Mouse (Mus musculus) liver, embryonic 12.5 days (tissue): ENCODE results near the gene Adora2a. TPM values are rescaled to one million over a fixed set of nuclear protein-coding genes. Genes with fewer than 3 reads are reported as not detected.

Experiments used
- ATAC-seq: fragments of 200-750 bp; cut with Nextera tagmentation; 2 replicates; pipeline ENCODE4 v1.8.0; 2017; ENCODE audit warnings: moderate number of reproducible peaks, mild to moderate bottlenecking, moderate library complexity
- H3K27ac ChIP-seq: fragments of 300-500 bp; sonication (generic); 2 replicates; pipeline ENCODE4 v1.5.1; 2016; ENCODE audit warnings: mild to moderate bottlenecking
- H3K27me3 ChIP-seq: fragments of 300-500 bp; sonication (generic); replicated peaks from 2 replicates; pipeline ENCODE4 v1.6.1; 2016; ENCODE audit warnings: mild to moderate bottlenecking, moderate library complexity
- H3K36me3 ChIP-seq: fragments of 300-500 bp; sonication (generic); 2 replicates; pipeline ENCODE4 v1.6.1; 2016; ENCODE audit warnings: mild to moderate bottlenecking, moderate library complexity
- H3K4me1 ChIP-seq: fragments of 300-500 bp; sonication (generic); 2 replicates; pipeline ENCODE4 v1.6.1; 2016
- H3K4me2 ChIP-seq: fragments of 300-500 bp; sonication (generic); 2 replicates; pipeline ENCODE4 v1.6.1; 2016; ENCODE audit warnings: mild to moderate bottlenecking, moderate library complexity
- H3K4me3 ChIP-seq: fragments of 300-500 bp; sonication (generic); 2 replicates; pipeline ENCODE4 v1.5.1; 2016; ENCODE audit warnings: mild to moderate bottlenecking, moderate library complexity
- H3K9ac ChIP-seq: fragments of 300-500 bp; sonication (generic); 2 replicates; pipeline ENCODE4 v1.6.1; 2016; ENCODE audit warnings: mild to moderate bottlenecking, moderate library complexity
- H3K9me3 ChIP-seq: fragments of 300-500 bp; sonication (generic); replicated peaks from 2 replicates; pipeline ENCODE4 v1.6.1; 2016; ENCODE audit warnings: mild to moderate bottlenecking, moderate library complexity
- WGBS: fragments of 180-500 bp; shearing (Covaris S2); methylation state at CpG from one replicate; pipeline ENCODE4 v1.1.7; 2016; ENCODE audit not compliant: insufficient replicate concordance; 5-methylcytosine and 5-hydroxymethylcytosine counted together
- polyA plus RNA-seq: library from polyadenylated mRNA; unstranded; fragments of >200 nt; fragmentation: Nextera tagmentation; extraction: Ambion mirVana; gene quantifications from 2 replicates; pipeline ENCODE4 v1.2.1, GENCODE M21; 2016

Adora2a gene
- polyA plus RNA-seq, 1 experiment from 2014 or later: 3.1 TPM

DNA sequence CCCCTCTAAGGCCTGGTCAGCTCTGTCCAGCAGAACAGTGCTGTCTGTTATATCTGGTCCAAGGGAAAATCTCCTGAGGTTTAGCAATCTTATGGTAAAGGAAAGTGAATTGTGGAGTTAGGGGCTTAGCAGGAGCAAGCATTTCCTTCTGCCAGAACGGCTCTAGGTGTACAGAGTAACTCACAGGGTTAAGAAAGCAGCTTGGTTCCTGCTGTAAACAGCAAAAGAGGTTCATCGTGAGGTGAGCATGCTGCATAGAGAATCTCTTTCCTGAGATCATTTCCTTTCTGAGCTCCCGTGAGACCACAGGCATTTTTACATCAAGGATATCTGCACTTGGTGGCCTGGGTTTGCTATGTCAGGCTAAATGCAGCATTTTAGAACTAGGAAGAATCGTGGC, 21.8 kb upstream of the Adora2a start:
- H3K9ac ChIP-seq: no peak overlapping the region
- H3K27me3 ChIP-seq: no peaks in the 10 kb centered on the region
- H3K9me3 ChIP-seq: no peaks in the 10 kb centered on the region
- H3K36me3 ChIP-seq: peaks cover 19% of the 10 kb centered on the region
- no peak for ATAC-seq
- no peak overlapping the region for H3K27ac ChIP-seq
- H3K4me1 ChIP-seq: peaks cover 21% of the 10 kb centered on the region
- 47% methylated on average over 4 of the region's 4 CpGs for WGBS
- H3K4me2 ChIP-seq: no peak overlapping the region
- H3K4me3 ChIP-seq: no peak overlapping the region

DNA sequence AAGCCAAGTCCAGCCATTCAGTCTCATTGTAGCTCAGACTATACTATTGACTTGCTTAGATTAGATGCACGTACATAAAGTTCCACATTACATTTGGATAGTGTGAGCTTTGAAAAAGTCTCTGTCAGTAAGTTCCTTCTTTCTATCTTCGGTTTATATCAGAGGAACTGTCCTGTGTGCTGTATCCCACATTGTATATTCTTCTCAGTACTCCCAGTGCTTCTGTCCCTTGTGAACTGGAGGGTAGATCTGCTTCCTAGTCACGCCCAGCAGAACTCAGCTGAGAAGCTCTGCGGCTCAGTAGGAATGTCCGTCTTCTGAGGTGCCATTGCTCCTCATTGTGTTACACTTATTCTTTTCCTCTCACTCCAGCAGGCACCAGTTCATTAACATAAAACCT, 18.1 kb upstream of the Adora2a start:
- Histone ChIP-seq H3K9me3 (no peaks in the 10 kb centered on the region), H3K4me3 (no peak overlapping the region), H3K4me1 (peaks cover 37% of the 10 kb centered on the region), H3K4me2 (no peak overlapping the region), H3K27me3 (no peaks in the 10 kb centered on the region), H3K9ac (no peak overlapping the region), H3K36me3 (peaks cover 39% of the 10 kb centered on the region), H3K27ac (no peak overlapping the region)
- no peak for ATAC-seq
- WGBS: 66% methylated on average over 5 of the region's 5 CpGs

DNA sequence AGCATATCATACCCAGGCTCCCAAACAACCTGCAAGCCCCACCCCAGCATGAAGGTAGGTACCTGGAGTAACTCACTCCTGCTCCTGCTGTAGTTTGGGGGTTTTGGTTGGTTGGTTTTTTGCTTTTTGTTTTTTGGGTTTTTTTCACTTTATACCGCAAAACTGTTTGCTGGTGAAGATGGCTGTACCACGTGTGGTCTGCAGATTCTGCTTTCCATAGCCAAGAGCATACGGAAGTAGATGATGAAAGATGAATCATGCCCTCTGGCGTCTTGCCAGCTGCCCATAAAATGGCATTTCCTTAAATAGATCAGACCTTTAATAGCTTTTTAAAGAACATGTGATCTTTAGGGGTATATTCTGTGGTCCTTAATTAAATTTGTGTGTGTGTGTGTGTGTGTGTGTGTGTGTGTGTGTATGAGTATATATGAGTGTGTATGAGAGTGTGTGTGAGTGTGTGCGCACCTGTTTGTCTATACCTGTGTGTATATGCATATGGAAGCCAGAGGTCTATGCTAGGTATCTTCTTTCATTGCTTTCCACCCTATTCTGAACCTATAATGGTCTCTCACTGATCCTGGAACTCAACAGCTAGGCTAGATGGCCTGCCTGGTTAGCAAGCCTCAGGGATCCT, 16.8 kb upstream of the Adora2a start:
- Histone ChIP-seq H3K27me3 (no peaks in the 10 kb centered on the region), H3K4me1 (peaks cover 45% of the 10 kb centered on the region), H3K27ac (no peak overlapping the region), H3K9me3 (no peaks in the 10 kb centered on the region), H3K4me2 (no peak overlapping the region), H3K9ac (no peak overlapping the region), H3K4me3 (no peak overlapping the region), H3K36me3 (peaks cover 42% of the 10 kb centered on the region)
- ATAC-seq: no peak
- 78% methylated on average over 5 of the region's 5 CpGs for WGBS

DNA sequence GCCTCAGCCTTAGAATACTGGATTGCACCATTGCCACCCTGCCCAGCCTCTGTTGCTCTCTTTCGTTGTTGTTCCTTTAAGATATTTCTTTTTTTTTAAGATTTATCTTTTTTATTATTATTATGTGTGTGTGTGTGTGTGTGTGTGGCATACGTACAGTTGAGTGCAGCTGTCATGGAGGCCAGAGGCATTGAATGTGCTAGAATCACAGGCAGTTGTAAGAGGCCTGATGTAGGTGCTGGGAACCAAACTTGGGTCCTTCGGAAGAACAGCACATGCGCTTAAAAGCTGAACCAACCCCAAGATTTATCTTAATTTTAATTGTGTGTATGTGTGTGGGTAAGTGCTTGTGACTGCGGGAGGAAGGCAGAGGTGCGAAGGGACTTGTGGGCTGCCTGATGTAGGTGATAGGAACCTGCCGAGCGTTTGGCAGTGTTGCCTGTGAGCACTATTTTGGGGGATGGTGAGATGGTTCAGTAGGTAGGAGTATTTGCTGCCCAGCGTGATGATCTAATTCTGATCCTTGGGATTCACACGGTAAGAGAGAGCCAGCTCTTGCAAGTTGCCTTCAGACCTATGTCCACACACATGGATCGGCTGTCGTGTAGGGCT, 15.4 kb upstream of the Adora2a start:
- peaks cover 49% of the 10 kb centered on the region for H3K4me1 ChIP-seq
- ATAC-seq: no peak; the same call in 1 of the 2 replicates

GRCm38 (mm10) chr10:75301937-75302336, 14.7 kb upstream of the Adora2a start:
- no peak overlapping the region for H3K9ac ChIP-seq
- ATAC-seq: peak; percentile 75
- H3K27me3 ChIP-seq: no peaks in the 10 kb centered on the region
- H3K36me3 ChIP-seq: peaks cover 36% of the 10 kb centered on the region
- WGBS: 12% methylated on average over 4 of the region's 4 CpGs
- H3K27ac ChIP-seq: peak overlapping the region; percentile 70
- no peak overlapping the region for H3K4me3 ChIP-seq
- peaks cover 54% of the 10 kb centered on the region for H3K4me1 ChIP-seq
- H3K9me3 ChIP-seq: no peaks in the 10 kb centered on the region
- H3K4me2 ChIP-seq: peak overlapping the region; percentile 15; the same call in 1 of the 2 replicates

More for the DNA sequence above, 15.4 kb upstream of the Adora2a start:
- peak overlapping the region; percentile 54 for H3K27ac ChIP-seq
- no peaks in the 10 kb centered on the region for H3K27me3 ChIP-seq
- 42% methylated on average over 12 of the region's 12 CpGs for WGBS
- H3K36me3 ChIP-seq: peaks cover 35% of the 10 kb centered on the region
- H3K4me2 ChIP-seq: peak overlapping the region; percentile 15; the same call in 1 of the 2 replicates
- H3K9me3 ChIP-seq: no peaks in the 10 kb centered on the region
- H3K4me3 ChIP-seq: no peak overlapping the region
- H3K9ac ChIP-seq: no peak overlapping the region

GRCm38 (mm10) chr10:75302536-75302935, 14.1 kb upstream of the Adora2a start:
- WGBS: 55% methylated on average over 4 of the region's 4 CpGs
- Histone ChIP-seq H3K4me1 (peaks cover 60% of the 10 kb centered on the region), H3K27ac (peak overlapping the region; percentile 70)

DNA sequence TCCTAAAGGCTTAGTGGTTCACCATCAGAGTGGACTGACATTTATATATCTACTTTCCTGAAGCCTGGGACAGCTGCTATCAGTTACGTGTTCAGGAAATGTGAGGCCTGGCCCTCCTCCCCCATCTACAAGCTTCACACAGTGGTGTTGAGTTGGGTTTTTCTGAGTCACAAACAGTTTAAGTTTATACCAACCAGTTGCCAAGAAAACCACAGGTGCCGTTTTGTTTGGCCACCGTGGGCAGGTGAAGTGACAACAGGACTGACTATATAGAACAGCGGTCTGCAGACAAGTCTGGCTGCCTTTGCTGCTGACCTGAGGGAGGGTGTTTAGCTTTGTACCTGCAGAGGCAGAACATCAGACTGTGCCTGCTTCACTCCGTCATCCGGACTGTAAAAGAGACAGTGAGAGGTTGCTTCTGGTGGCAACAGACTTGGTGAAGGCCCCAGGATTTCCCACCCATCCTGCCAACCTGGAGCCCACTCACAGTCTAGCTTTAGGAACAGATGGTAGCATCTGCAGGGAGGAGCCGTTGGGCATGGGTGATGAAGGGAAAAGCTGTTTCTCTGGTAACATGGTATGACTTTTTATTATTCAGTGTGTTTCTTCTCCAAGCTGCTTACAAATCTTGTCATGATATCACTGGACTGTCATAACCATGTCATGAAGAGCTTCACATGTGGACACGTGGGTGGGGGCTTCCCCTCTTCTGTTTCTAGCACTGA, 13.2 kb upstream of the Adora2a start:
- no peak overlapping the region for H3K9ac ChIP-seq
- peaks cover 64% of the 10 kb centered on the region for H3K4me1 ChIP-seq
- H3K36me3 ChIP-seq: peaks cover 51% of the 10 kb centered on the region
- no peaks in the 10 kb centered on the region for H3K27me3 ChIP-seq
- no peak overlapping the region for H3K4me2 ChIP-seq
- 34% methylated on average over 8 of the region's 8 CpGs for WGBS
- H3K9me3 ChIP-seq: no peaks in the 10 kb centered on the region
- H3K27ac ChIP-seq: peak overlapping the region; percentile 70
- no peak overlapping the region for H3K4me3 ChIP-seq
- no peak for ATAC-seq

More at GRCm38 (mm10) chr10:75302536-75302935, 14.1 kb upstream of the Adora2a start:
- no peak for ATAC-seq
- Histone ChIP-seq H3K4me3 (no peak overlapping the region), H3K36me3 (peaks cover 42% of the 10 kb centered on the region), H3K9ac (no peak overlapping the region), H3K27me3 (no peaks in the 10 kb centered on the region), H3K4me2 (no peak overlapping the region), H3K9me3 (no peaks in the 10 kb centered on the region)

DNA sequence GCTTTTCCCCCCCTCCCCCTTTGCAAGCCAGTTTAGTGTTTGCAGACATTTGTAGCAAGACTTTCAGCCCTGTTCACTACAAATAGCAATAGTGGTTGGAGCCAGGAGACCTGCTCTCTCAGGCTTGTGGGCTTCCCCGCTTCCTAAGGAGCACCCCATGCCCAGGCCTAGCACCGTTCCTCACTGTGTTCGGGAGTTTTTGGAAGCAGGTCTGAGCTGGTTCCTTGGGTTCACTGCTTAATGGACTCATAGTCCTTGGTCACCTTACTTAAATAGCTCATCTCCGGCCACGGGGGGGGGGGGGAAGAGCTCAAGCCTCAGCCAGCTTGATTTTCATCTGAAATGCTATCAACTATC, 12.7 kb upstream of the Adora2a start:
- Histone ChIP-seq H3K4me1 (peaks cover 64% of the 10 kb centered on the region), H3K4me3 (no peak overlapping the region), H3K27me3 (no peaks in the 10 kb centered on the region), H3K9me3 (no peaks in the 10 kb centered on the region), H3K27ac (peak overlapping the region; percentile 70), H3K9ac (no peak overlapping the region), H3K4me2 (no peak overlapping the region), H3K36me3 (peaks cover 51% of the 10 kb centered on the region)
- no peak for ATAC-seq
- WGBS: 66% methylated on average over 5 of the region's 5 CpGs

- Histone ChIP-seq H3K36me3 (peaks cover 51% of the 10 kb centered on the region), H3K4me3 (no peak overlapping the region), H3K9ac (no peak overlapping the region), H3K27ac (peak overlapping the region; percentile 70), H3K9me3 (no peaks in the 10 kb centered on the region), H3K4me2 (no peak overlapping the region), H3K27me3 (no peaks in the 10 kb centered on the region), H3K4me1 (peaks cover 64% of the 10 kb centered on the region)
- WGBS: 21% methylated on average over 6 of the region's 6 CpGs
- peak; percentile 53 for ATAC-seq
Measured at GRCm38 (mm10) chr10:75304413-75304812, 12.3 kb upstream of the Adora2a start.

- H3K9me3 ChIP-seq: no peaks in the 10 kb centered on the region
- no peaks in the 10 kb centered on the region for H3K27me3 ChIP-seq
- no peak overlapping the region for H3K4me3 ChIP-seq
- peaks cover 50% of the 10 kb centered on the region for H3K4me1 ChIP-seq
- WGBS: 32% methylated on average over 7 of the region's 7 CpGs
- peaks cover 59% of the 10 kb centered on the region for H3K36me3 ChIP-seq
- ATAC-seq: peak; percentile 44
- H3K9ac ChIP-seq: no peak overlapping the region
- H3K4me2 ChIP-seq: no peak overlapping the region
- no peak overlapping the region for H3K27ac ChIP-seq
Measured at GRCm38 (mm10) chr10:75307130-75307529, 9.5 kb upstream of the Adora2a start.

DNA sequence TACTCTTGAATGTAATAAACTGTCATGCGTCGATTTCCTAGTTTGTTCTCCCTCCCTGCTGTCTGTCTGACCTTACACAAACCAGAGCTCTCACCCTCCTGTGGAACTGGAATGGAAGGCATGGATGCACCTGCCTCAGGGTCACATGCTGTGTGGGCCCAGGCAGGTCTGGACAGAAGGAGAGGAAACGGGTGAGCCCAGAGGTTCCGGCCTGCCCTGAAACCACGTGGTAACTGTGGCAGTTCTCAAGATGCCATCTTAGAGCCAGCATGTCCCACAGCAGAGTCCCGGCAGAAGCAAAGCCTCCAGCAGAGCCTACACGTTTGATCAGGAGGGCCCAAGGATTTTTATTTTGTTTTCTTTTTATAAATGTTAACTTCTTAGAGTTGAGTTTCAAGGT, 4.3 kb upstream of the Adora2a start:
- Histone ChIP-seq H3K27ac (no peak overlapping the region), H3K4me2 (no peak overlapping the region), H3K9ac (no peak overlapping the region), H3K36me3 (peaks cover 42% of the 10 kb centered on the region), H3K9me3 (no peaks in the 10 kb centered on the region), H3K27me3 (peaks cover 14% of the 10 kb centered on the region), H3K4me3 (no peak overlapping the region), H3K4me1 (peaks cover 47% of the 10 kb centered on the region)
- ATAC-seq: no peak
- WGBS: 54% methylated on average over 7 of the region's 7 CpGs
